Mouse (Mus musculus): ENCODE measurements at regions not wholly inside any gene's neighbourhood (a gene's known extent, or its start where the extent isn't known, plus 50 kb on each side); places are given as distances from the start of the nearest gene placed in this dataset.

GRCm38 (mm10) chr13:111144721-111145120, 110.1 kb upstream of the Actbl2 start:
- no peaks in the 10 kb centered on the region for H3K27me3 ChIP-seq (replicated peaks)
- DNase-seq (ENCODE audit: extremely low read depth), result no peak
- no peaks in the 10 kb centered on the region for H3K79me2 ChIP-seq (replicated peaks; ENCODE audit: control insufficient read depth, extremely low read depth, insufficient read depth, poor library complexity, severe bottlenecking)
- TF ChIP-seq PAX5 (IDR thresholded peaks at IDR 0.05; ENCODE audit: low read length), result no peak
- no peak for TF ChIP-seq ZC3H11A (IDR thresholded peaks at IDR 0.05; ENCODE audit: low read depth, low read length)
- no peak for TF ChIP-seq SIN3A (IDR thresholded peaks at IDR 0.05; ENCODE audit: low read length)
- TF ChIP-seq MAX (IDR thresholded peaks at IDR 0.05; ENCODE audit: low read length), result no peak
- TF ChIP-seq HCFC1 (IDR thresholded peaks at IDR 0.05; ENCODE audit: low read depth, low read length), result no peak
- no peak for TF ChIP-seq UBTF (IDR thresholded peaks at IDR 0.05; ENCODE audit: low read depth, low read length)
- TF ChIP-seq ZMIZ1 (IDR thresholded peaks at IDR 0.05; ENCODE audit: low read depth, low read length), result no peak
- TF ChIP-seq USF2 (conservative IDR thresholded peaks at IDR 0.05; ENCODE audit: low read depth, low read length), result no peak
- TF ChIP-seq MAZ (IDR thresholded peaks at IDR 0.05; ENCODE audit: low read depth, low read length), result no peak
- TF ChIP-seq E2F4 (IDR thresholded peaks at IDR 0.05; ENCODE audit: insufficient replicate concordance, low read depth, low read length), result no peak
- no peak for TF ChIP-seq CHD2 (IDR thresholded peaks at IDR 0.05; ENCODE audit: low read length)
- TF ChIP-seq MAFK (IDR thresholded peaks at IDR 0.05; ENCODE audit: insufficient replicate concordance, low read length), result no peak
- TF ChIP-seq MXI1 (IDR thresholded peaks at IDR 0.05; ENCODE audit: low read depth, low read length), result no peak
- TF ChIP-seq MEF2A (IDR thresholded peaks at IDR 0.05; ENCODE audit: borderline replicate concordance, low read depth, low read length), result no peak
- no peak for TF ChIP-seq USF1 (IDR thresholded peaks at IDR 0.05; ENCODE audit: low read depth, low read length)
- TF ChIP-seq ETS1 (conservative IDR thresholded peaks at IDR 0.05; ENCODE audit: low read depth, low read length), result no peak
- no peak for TF ChIP-seq IRF4 (IDR thresholded peaks at IDR 0.05; ENCODE audit: low read depth, low read length)
- TF ChIP-seq POLR2AphosphoS2 (IDR thresholded peaks at IDR 0.05; ENCODE audit: low read depth, low read length), result no peak
- no peak overlapping the region for H3K4me3 ChIP-seq (replicated peaks in 1 of 3; ENCODE audit: low read depth in 2 of 3, low read length in 2 of 3, poor library complexity in 1 of 3)
- H3K4me2 ChIP-seq (ENCODE audit: insufficient read depth, low read depth, poor library complexity, severe bottlenecking), result no peak overlapping the region
- H3K9me3 ChIP-seq (replicated peaks; ENCODE audit: low read length), result no peaks in the 10 kb centered on the region
- no peak overlapping the region for H3K27ac ChIP-seq (ENCODE audit: insufficient read depth, low read depth)
- in situ Hi-C loops (cut with MboI; ENCODE audit: low pct_ligation_motif_present, low pct_unique_long_range_greater_than_20kb, low sequenced_read_pairs), result no loop called here
- no peaks in the 10 kb centered on the region for H3K36me3 ChIP-seq (replicated peaks in 1 of 2; ENCODE audit: control insufficient read depth in 1 of 2, insufficient read depth in 1 of 2, low read length in 1 of 2)
- no peak overlapping the region for H3K9ac ChIP-seq (ENCODE audit: insufficient read depth, low read depth)
- H3K4me1 ChIP-seq (ENCODE audit: control insufficient read depth in 1 of 2, insufficient read depth in 2 of 2), result no peaks in the 10 kb centered on the region
- dilution Hi-C loops (cut with MboI; ENCODE audit: extremely low pct_ligation_motif_present, extremely low pct_unique_long_range_greater_than_20kb, low sequenced_read_pairs), result no loop called here

- Histone ChIP-seq H3K9me3 (replicated peaks; ENCODE audit: low read length) (no peaks in the 10 kb centered on the region), H3K4me1 (ENCODE audit: control insufficient read depth in 1 of 2, insufficient read depth in 2 of 2) (no peaks in the 10 kb centered on the region), H3K4me3 (replicated peaks in 1 of 3; ENCODE audit: low read depth in 2 of 3, low read length in 2 of 3, poor library complexity in 1 of 3) (no peak overlapping the region), H3K27me3 (replicated peaks) (no peaks in the 10 kb centered on the region), H3K36me3 (replicated peaks in 1 of 2; ENCODE audit: control insufficient read depth in 1 of 2, insufficient read depth in 1 of 2, low read length in 1 of 2) (no peaks in the 10 kb centered on the region), H3K27ac (ENCODE audit: insufficient read depth, low read depth) (no peak overlapping the region), H3K79me2 (replicated peaks; ENCODE audit: control insufficient read depth, extremely low read depth, insufficient read depth, poor library complexity, severe bottlenecking) (no peaks in the 10 kb centered on the region), H3K9ac (ENCODE audit: insufficient read depth, low read depth) (no peak overlapping the region), H3K4me2 (ENCODE audit: insufficient read depth, low read depth, poor library complexity, severe bottlenecking) (no peak overlapping the region)
- TF ChIP-seq TCF12 (IDR thresholded peaks at IDR 0.05; ENCODE audit: low read depth, low read length) (no peak), SMC3 (IDR thresholded peaks at IDR 0.05; ENCODE audit: low read depth, low read length) (no peak), NELFE (IDR thresholded peaks at IDR 0.05; ENCODE audit: low read depth, low read length) (no peak), MXI1 (IDR thresholded peaks at IDR 0.05; ENCODE audit: low read depth, low read length) (no peak), CHD1 (IDR thresholded peaks at IDR 0.05; ENCODE audit: low read depth, low read length) (no peak), IRF4 (IDR thresholded peaks at IDR 0.05; ENCODE audit: low read depth, low read length) (no peak), JUN (IDR thresholded peaks at IDR 0.05; ENCODE audit: insufficient read depth, low read depth, low read length) (no peak), POLR2A (IDR thresholded peaks at IDR 0.05; ENCODE audit: low read depth, low read length) (no peak), ZNF384 (IDR thresholded peaks at IDR 0.05; ENCODE audit: low read depth, low read length) (no peak), GABPA (IDR thresholded peaks at IDR 0.05; ENCODE audit: insufficient replicate concordance, low read depth, low read length) (no peak), ZKSCAN1 (IDR thresholded peaks at IDR 0.05; ENCODE audit: borderline replicate concordance, low read depth, low read length) (no peak), MYC (IDR thresholded peaks at IDR 0.05; ENCODE audit: low read depth, low read length) (no peak), POLR2AphosphoS2 (IDR thresholded peaks at IDR 0.05; ENCODE audit: low read depth, low read length) (no peak), CHD2 (IDR thresholded peaks at IDR 0.05; ENCODE audit: low read length) (no peak), MAX (IDR thresholded peaks at IDR 0.05; ENCODE audit: low read length) (no peak), CTCF (conservative IDR thresholded peaks at IDR 0.05 in 1 of 2, IDR thresholded peaks at IDR 0.05 in 1 of 2; ENCODE audit: low read depth in 2 of 2, low read length in 2 of 2) (no peak)
- in situ Hi-C loops (cut with MboI; ENCODE audit: low pct_ligation_motif_present, low pct_unique_long_range_greater_than_20kb, low sequenced_read_pairs), result no loop called here
- dilution Hi-C loops (cut with MboI; ENCODE audit: extremely low pct_ligation_motif_present, extremely low pct_unique_long_range_greater_than_20kb, low sequenced_read_pairs), result no loop called here
- no peak for DNase-seq (ENCODE audit: extremely low read depth)
Measured at GRCm38 (mm10) chr13:111157921-111158638, 96.7 kb upstream of the Actbl2 start.

All from CH12.LX (cell line).